ENCODE assay signal across 8 mouse cellular contexts in the genomic region with DNA sequence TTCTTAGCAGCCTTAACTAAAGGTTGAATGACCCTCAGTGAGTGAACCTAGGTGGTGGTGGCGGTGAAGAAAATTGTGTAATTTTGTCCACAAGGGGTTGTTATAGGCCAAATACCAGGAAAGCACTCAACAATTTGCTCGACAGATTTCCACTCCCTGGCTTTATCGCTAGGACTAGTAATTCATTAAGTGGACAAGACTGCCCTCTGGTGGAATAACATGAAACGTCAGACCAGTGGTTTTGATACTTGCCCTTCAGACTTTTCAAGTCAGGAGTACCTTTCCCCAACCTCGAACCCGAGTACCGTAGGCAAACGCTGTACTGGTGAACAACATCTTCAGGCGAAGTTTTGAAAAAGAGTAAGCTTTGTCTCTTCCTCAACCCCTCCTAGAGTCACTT. TPM values are rescaled to one million over a fixed set of nuclear protein-coding genes. Genes with fewer than 3 reads are reported as not detected.
DNase-seq lines count a peak whose midpoint lies in the region; ATAC-seq and TF ChIP-seq lines count a peak whose summit lies in the region.

No protein-coding gene starts in this region.

- in situ Hi-C loops in CH12.LX (cut with MboI; ENCODE audit: low pct_ligation_motif_present, low pct_unique_long_range_greater_than_20kb, low sequenced_read_pairs): loop anchor here (5.0 kb wide), 2 partner anchors 58 to 123 kb away; no protein-coding TSS in a partner anchor

- intact Hi-C loops in heart, postnatal 36 days (cut with DNase I): loop anchor here (1.0 to 10.0 kb wide), 6 partner anchors 33 to 271 kb away; a partner anchor contains a TSS

- TF ChIP-seq RAD21 in CH12.LX (IDR thresholded peaks at IDR 0.05; ENCODE audit: low read depth, low read length): peak; percentile 93

- H3K36me3 ChIP-seq in CH12.LX (replicated peaks in 1 of 2; ENCODE audit: control insufficient read depth in 1 of 2, insufficient read depth in 1 of 2, low read length in 1 of 2): no peaks in the 10 kb centered on the region
- H3K36me3 ChIP-seq in liver, embryonic 15.5 days (replicated peaks): no peaks in the 10 kb centered on the region
- no peaks in the 10 kb centered on the region for H3K36me3 ChIP-seq in neural tube, embryonic 12.5 days

- no peaks in the 10 kb centered on the region for H3K79me2 ChIP-seq in CH12.LX (replicated peaks; ENCODE audit: control insufficient read depth, extremely low read depth, insufficient read depth, poor library complexity, severe bottlenecking)

- DNase-seq in CH12.LX (ENCODE audit: extremely low read depth): peak; percentile 86
- peak; percentile 88 for DNase-seq in brain, adult 2 months (ENCODE audit: low read depth, low spot score)
- peak; percentile 77 to 79 for DNase-seq in heart, postnatal 36 days
- peak; percentile 66 to 80 for DNase-seq in kidney, postnatal 4 days
- DNase-seq in thymus, postnatal 0 days (ENCODE audit: low spot score): peak; percentile 87

- 0 out of 2 replicates have a peak overlapping the region, but pooled peaks have one; percentile 18 for H3K9ac ChIP-seq in CH12.LX (ENCODE audit: insufficient read depth, low read depth)
- H3K9ac ChIP-seq in liver, embryonic 15.5 days: no peak overlapping the region
- H3K9ac ChIP-seq in neural tube, embryonic 12.5 days: no peak overlapping the region

- no peak overlapping the region for H3K27ac ChIP-seq in CH12.LX (ENCODE audit: insufficient read depth, low read depth)
- H3K27ac ChIP-seq in liver, embryonic 15.5 days (replicated peaks): no peak overlapping the region
- H3K27ac ChIP-seq in neural tube, embryonic 12.5 days: no peak overlapping the region

- WGBS in liver, embryonic 15.5 days (ENCODE audit: insufficient replicate concordance): under 1% methylated on average over 9 of the region's 9 CpGs
- under 1% methylated on average over 9 of the region's 9 CpGs for WGBS in neural tube, embryonic 12.5 days

- no peak for TF ChIP-seq POLR2A in CH12.LX (IDR thresholded peaks at IDR 0.05; ENCODE audit: low read depth, low read length)

- H3K4me3 ChIP-seq in CH12.LX (replicated peaks in 1 of 3; ENCODE audit: low read depth in 2 of 3, low read length in 2 of 3, poor library complexity in 1 of 3): no peak overlapping the region
- H3K4me3 ChIP-seq in liver, embryonic 15.5 days (replicated peaks): no peak overlapping the region
- H3K4me3 ChIP-seq in neural tube, embryonic 12.5 days: no peak overlapping the region

- H3K4me2 ChIP-seq in CH12.LX (ENCODE audit: insufficient read depth, low read depth, poor library complexity, severe bottlenecking): peak overlapping the region; percentile 76
- 0 out of 2 replicates have a peak overlapping the region, but pooled peaks have one; percentile 8 for H3K4me2 ChIP-seq in liver, embryonic 15.5 days
- H3K4me2 ChIP-seq in neural tube, embryonic 12.5 days (replicated peaks): peak overlapping the region; percentile 17; the same call in 1 of the 2 replicates

- TF ChIP-seq CTCF in CH12.LX (conservative IDR thresholded peaks at IDR 0.05 in 1 of 2, IDR thresholded peaks at IDR 0.05 in 1 of 2; ENCODE audit: low read depth in 2 of 2, low read length in 2 of 2): peak; percentile 69 to 93

- H3K4me1 ChIP-seq in CH12.LX (ENCODE audit: control insufficient read depth in 1 of 2, insufficient read depth in 2 of 2): peaks cover 0 to 9% of the 10 kb centered on the region in 2 experiments; a peak in 2 of 4 replicates
- peaks cover 14% of the 10 kb centered on the region for H3K4me1 ChIP-seq in liver, embryonic 15.5 days (replicated peaks)
- peaks cover 16% of the 10 kb centered on the region for H3K4me1 ChIP-seq in neural tube, embryonic 12.5 days

- no peaks in the 10 kb centered on the region for H3K9me3 ChIP-seq in CH12.LX (replicated peaks; ENCODE audit: low read length)
- H3K9me3 ChIP-seq in liver, embryonic 15.5 days (replicated peaks): no peaks in the 10 kb centered on the region
- H3K9me3 ChIP-seq in neural tube, embryonic 12.5 days: no peaks in the 10 kb centered on the region

- ATAC-seq in erythroid progenitor cell, adult 5-6 weeks (replicated peaks; ENCODE audit: low FRiP score, poor library complexity, severe bottlenecking): peak; percentile 59; the same call in 1 of the 2 replicates
- no peak for ATAC-seq in liver, embryonic 15.5 days (ENCODE audit: insufficient read depth)
- no peak for ATAC-seq in neural tube, embryonic 12.5 days (ENCODE audit: low FRiP score, low read depth)

- peaks cover 25% of the 10 kb centered on the region for H3K27me3 ChIP-seq in CH12.LX (replicated peaks)
- peaks cover 77% of the 10 kb centered on the region for H3K27me3 ChIP-seq in liver, embryonic 15.5 days
- peaks cover 18% of the 10 kb centered on the region for H3K27me3 ChIP-seq in neural tube, embryonic 12.5 days (replicated peaks)

- no peak for TF ChIP-seq EP300 in CH12.LX (IDR thresholded peaks at IDR 0.05; ENCODE audit: low read length)

- dilution Hi-C loops in CH12.LX (cut with MboI; ENCODE audit: extremely low pct_ligation_motif_present, extremely low pct_unique_long_range_greater_than_20kb, low sequenced_read_pairs): no loop called here

TF ChIP-seq in CH12.LX, 34 proteins besides CTCF, POLR2A, EP300 and RAD21 (continues in another document):
- TF ChIP-seq E2F4 (IDR thresholded peaks at IDR 0.05; ENCODE audit: insufficient replicate concordance, low read depth, low read length): no peak
- no peak for TF ChIP-seq GABPA (IDR thresholded peaks at IDR 0.05; ENCODE audit: insufficient replicate concordance, low read depth, low read length)
- TF ChIP-seq ZMIZ1 (IDR thresholded peaks at IDR 0.05; ENCODE audit: low read depth, low read length): no peak
- TF ChIP-seq NELFE (IDR thresholded peaks at IDR 0.05; ENCODE audit: low read depth, low read length): no peak
- TF ChIP-seq JUND (conservative IDR thresholded peaks at IDR 0.05; ENCODE audit: low read depth, low read length): 0 out of 2 replicates have a peak, but pooled peaks have one; percentile 30

RNA-seq across cellular contexts. Expression of a gene that starts 3.9 kb away (rescaled TPM):
- total RNA-seq in CH12.LX (2012; rRNA removed) (4.5 and 5.4 TPM in 2 replicates), CH12.LX (2014; rRNA removed) (3.4 and 4.3 TPM in 2 replicates)
- polyA plus RNA-seq in CH12.LX (2012; ENCODE audit: insufficient read length, low read depth): 7.3 and 7.4 TPM in 2 replicates
- 0.36 TPM in 1 of 2 replicates, not detected in the other for total RNA-seq in erythroid progenitor cell, adult 5-6 weeks (2015; ENCODE audit: low replicate concordance)
- not detected in 2 replicates for total RNA-seq in erythroid progenitor cell, adult 5-6 weeks (2017; ENCODE audit: low replicate concordance)
- 1 to 10 TPM; 1.9 to 2.8 TPM for total RNA-seq in heart, postnatal 36 days (2021)
- 0.26 and 0.31 TPM in 2 replicates for polyA plus RNA-seq in liver, embryonic 15.5 days (2015; fragmentation: Nextera tagmentation; extraction: Ambion mirVana)
- polyA plus RNA-seq in neural tube, embryonic 12.5 days (2016; fragmentation: Nextera tagmentation; extraction: Ambion mirVana): 20.1 and 20.4 TPM in 2 replicates
- polyA plus RNA-seq in thymus, postnatal 0 days (2015; fragmentation: Nextera tagmentation; extraction: Ambion mirVana): 2.3 and 3.0 TPM in 2 replicates

RNA-seq across cellular contexts. Expression of a gene that starts 5.4 kb away (rescaled TPM):
- total RNA-seq in CH12.LX (2012; rRNA removed) (0.34 TPM in 1 of 2 replicates, not detected in the other), CH12.LX (2014; rRNA removed) (not detected in 2 replicates)
- 0.55 TPM in 1 of 2 replicates, not detected in the other for polyA plus RNA-seq in CH12.LX (2012; ENCODE audit: insufficient read length, low read depth)
- total RNA-seq in erythroid progenitor cell, adult 5-6 weeks (2015; ENCODE audit: low replicate concordance): 57.4 and 85.1 TPM in 2 replicates
- 17.7 and 28.4 TPM in 2 replicates for total RNA-seq in erythroid progenitor cell, adult 5-6 weeks (2017; ENCODE audit: low replicate concordance)
- total RNA-seq in heart, postnatal 36 days (2021): 100 to 1,000 TPM; 117 to 143 TPM
- polyA plus RNA-seq in liver, embryonic 15.5 days (2015; fragmentation: Nextera tagmentation; extraction: Ambion mirVana): 102 and 113 TPM in 2 replicates
- polyA plus RNA-seq in neural tube, embryonic 12.5 days (2016; fragmentation: Nextera tagmentation; extraction: Ambion mirVana): 199 and 208 TPM in 2 replicates
- polyA plus RNA-seq in thymus, postnatal 0 days (2015; fragmentation: Nextera tagmentation; extraction: Ambion mirVana): 172 and 183 TPM in 2 replicates

RNA-seq across cellular contexts. Expression of a gene that starts 27.3 kb away (rescaled TPM):
- total RNA-seq in CH12.LX (2012; rRNA removed) (2.6 and 4.3 TPM in 2 replicates), CH12.LX (2014; rRNA removed) (3.8 and 5.2 TPM in 2 replicates)
- 4.6 and 6.2 TPM in 2 replicates for polyA plus RNA-seq in CH12.LX (2012; ENCODE audit: insufficient read length, low read depth)
- 11.7 TPM in 1 of 2 replicates, not detected in the other for total RNA-seq in erythroid progenitor cell, adult 5-6 weeks (2015; ENCODE audit: low replicate concordance)
- total RNA-seq in erythroid progenitor cell, adult 5-6 weeks (2017; ENCODE audit: low replicate concordance): 20.1 TPM in 1 of 2 replicates, not detected in the other
- 1 to 10 TPM; 6.4 to 7.5 TPM for total RNA-seq in heart, postnatal 36 days (2021)
- polyA plus RNA-seq in liver, embryonic 15.5 days (2015; fragmentation: Nextera tagmentation; extraction: Ambion mirVana): 18.4 and 24.3 TPM in 2 replicates
- polyA plus RNA-seq in neural tube, embryonic 12.5 days (2016; fragmentation: Nextera tagmentation; extraction: Ambion mirVana): 13.5 and 15.7 TPM in 2 replicates
- polyA plus RNA-seq in thymus, postnatal 0 days (2015; fragmentation: Nextera tagmentation; extraction: Ambion mirVana): 6.3 and 7.1 TPM in 2 replicates

RNA-seq across cellular contexts. Expression of a gene that starts 28.4 kb away (rescaled TPM):
- total RNA-seq in CH12.LX (2012; rRNA removed): 67.8 and 74.4 TPM in 2 replicates
- 33.6 and 34.1 TPM in 2 replicates for total RNA-seq in CH12.LX (2014; rRNA removed)
- 37.1 and 46.9 TPM in 2 replicates for polyA plus RNA-seq in CH12.LX (2012; ENCODE audit: insufficient read length, low read depth)
- total RNA-seq in erythroid progenitor cell, adult 5-6 weeks (2015; ENCODE audit: low replicate concordance): 49.0 and 51.2 TPM in 2 replicates
- total RNA-seq in erythroid progenitor cell, adult 5-6 weeks (2017; ENCODE audit: low replicate concordance): 15.5 and 37.2 TPM in 2 replicates
- total RNA-seq in heart, postnatal 36 days (2021): 100 to 1,000 TPM; 184 to 206 TPM
- 93.9 and 96.1 TPM in 2 replicates for polyA plus RNA-seq in liver, embryonic 15.5 days (2015; fragmentation: Nextera tagmentation; extraction: Ambion mirVana)
- polyA plus RNA-seq in neural tube, embryonic 12.5 days (2016; fragmentation: Nextera tagmentation; extraction: Ambion mirVana): 227 and 233 TPM in 2 replicates
- 251 and 253 TPM in 2 replicates for polyA plus RNA-seq in thymus, postnatal 0 days (2015; fragmentation: Nextera tagmentation; extraction: Ambion mirVana)

RNA-seq across cellular contexts. Expression of a gene that starts 38.2 kb away (rescaled TPM):
- 0.34 and 0.64 TPM in 2 replicates for total RNA-seq in CH12.LX (2012; rRNA removed)
- 0.14 and 0.55 TPM in 2 replicates for total RNA-seq in CH12.LX (2014; rRNA removed)
- polyA plus RNA-seq in CH12.LX (2012; ENCODE audit: insufficient read length, low read depth): 0.63 and 0.74 TPM in 2 replicates
- total RNA-seq in erythroid progenitor cell, adult 5-6 weeks (2015; ENCODE audit: low replicate concordance): not detected in 2 replicates
- total RNA-seq in erythroid progenitor cell, adult 5-6 weeks (2017; ENCODE audit: low replicate concordance): not detected in 2 replicates
- 100 to 1,000 TPM; 160 to 167 TPM for total RNA-seq in heart, postnatal 36 days (2021)
- polyA plus RNA-seq in liver, embryonic 15.5 days (2015; fragmentation: Nextera tagmentation; extraction: Ambion mirVana): 0.81 and 1.1 TPM in 2 replicates
- polyA plus RNA-seq in neural tube, embryonic 12.5 days (2016; fragmentation: Nextera tagmentation; extraction: Ambion mirVana): 7.9 and 8.3 TPM in 2 replicates
- 2.4 and 2.5 TPM in 2 replicates for polyA plus RNA-seq in thymus, postnatal 0 days (2015; fragmentation: Nextera tagmentation; extraction: Ambion mirVana)

Comparison
In these comparisons a context has a peak if more than half of its experiments do, and no peak if none do; other contexts are left out.
1. H3K4me2 ChIP-seq: peak in every context shown above with its lines; median percentile 76 in CH12.LX; 17 in neural tube, embryonic 12.5 days; 8 in liver, embryonic 15.5 days.
2. RNA of a gene that starts 5.4 kb away (polyA plus RNA-seq): 199 to 208 TPM in neural tube, embryonic 12.5 days, 172 to 183 TPM in thymus, postnatal 0 days and 102 to 113 TPM in liver, embryonic 15.5 days; 0.55 TPM in CH12.LX; every median in the first group is over 10 times any median in the second.
3. Peak in every context shown above with its lines, with median percentiles within 50 percentile points of each other: DNase-seq.